Mouse (Mus musculus) thymus, postnatal 10 days (tissue): ENCODE data around the gene Defb45.
A peak's percentile ranks its signal among the peaks of the same experiment; 100 is the strongest.

Experiments used
- DNase-seq, 2 experiments: peaks; one replicate each; pipeline ENCODE4 v3.0.0; 2021; ENCODE audit warnings: low spot score in 2 of 2

Defb45 gene

GRCm38 (mm10) chr2:152608719-152609118 lies 9.5 kb upstream of the Defb45 start:
- no peak for DNase-seq

- no peak for DNase-seq
These were observed 8.5 kb upstream of the Defb45 start for GRCm38 (mm10) chr2:152607746-152608145.

GRCm38 (mm10) chr2:152604057-152604456 lies 4.9 kb upstream of the Defb45 start, which contains the start of gene Defb36:
Gene Defb36, plus strand, starts transcription at chr2:152604327.
- DNase-seq = peak in 1 of 2 experiments; percentile 15

GRCm38 (mm10) chr2:152601275-152601960 lies 2.2 kb upstream of the Defb45 start:
- DNase-seq = no peak

GRCm38 (mm10) chr2:152600076-152600475 lies 877 bp upstream of the Defb45 start:
- DNase-seq = no peak

- DNase-seq = no peak
These were observed 10.2 kb downstream of the Defb45 start for GRCm38 (mm10) chr2:152589021-152589420.

GRCm38 (mm10) chr2:152588450-152588849 lies 10.7 kb downstream of the Defb45 start:
- no peak for DNase-seq

- DNase-seq = no peak
These were observed 12.2 kb downstream of the Defb45 start for GRCm38 (mm10) chr2:152586926-152587560.

- no peak for DNase-seq
These were observed 18.6 kb downstream of the Defb45 start for GRCm38 (mm10) chr2:152580612-152581011.

GRCm38 (mm10) chr2:152580107-152580506 lies 19.1 kb downstream of the Defb45 start, which contains the start of gene Defb19:
Gene Defb19, minus strand, starts transcription at chr2:152580312.
- no peak for DNase-seq

GRCm38 (mm10) chr2:152573484-152573883 lies 25.7 kb downstream of the Defb45 start:
- DNase-seq = no peak

- peak in 1 of 2 experiments; percentile 21 for DNase-seq
These were observed 26.9 kb downstream of the Defb45 start, which contains the start of gene Defb21 for GRCm38 (mm10) chr2:152572114-152572794. Gene Defb21, plus strand, starts transcription at chr2:152572744.

GRCm38 (mm10) chr2:152570313-152570712 lies 28.9 kb downstream of the Defb45 start:
- no peak for DNase-seq

- no peak for DNase-seq
These were observed 29.3 kb downstream of the Defb45 start for GRCm38 (mm10) chr2:152569881-152570280.

GRCm38 (mm10) chr2:152569038-152569437 lies 30.2 kb downstream of the Defb45 start, which contains the start of gene Gm17416:
Gene Gm17416, plus strand, starts transcription at chr2:152569338.
- no peak for DNase-seq

GRCm38 (mm10) chr2:152556655-152557054 lies 42.5 kb downstream of the Defb45 start:
- DNase-seq = no peak

- peak in 1 of 2 experiments; percentile 20 for DNase-seq
These were observed 45.3 kb downstream of the Defb45 start for GRCm38 (mm10) chr2:152553774-152554423.

GRCm38 (mm10) chr2:152548124-152548523 lies 51.1 kb downstream of the Defb45 start:
- DNase-seq = no peak

GRCm38 (mm10) chr2:152544691-152545090 lies 54.5 kb downstream of the Defb45 start:
- peak in 1 of 2 experiments; percentile 3 for DNase-seq

GRCm38 (mm10) chr2:152543478-152543877 lies 55.7 kb downstream of the Defb45 start:
- DNase-seq = no peak
